Mouse (Mus musculus) ovary, postnatal 36 days (tissue): ENCODE results near the gene Hivep3.

Experiments used
- DNase-seq: peaks from one replicate; pipeline ENCODE4 v3.0.0; 2022; ENCODE audit warnings: low spot score, mixed read lengths

The Hivep3 gene

DNA sequence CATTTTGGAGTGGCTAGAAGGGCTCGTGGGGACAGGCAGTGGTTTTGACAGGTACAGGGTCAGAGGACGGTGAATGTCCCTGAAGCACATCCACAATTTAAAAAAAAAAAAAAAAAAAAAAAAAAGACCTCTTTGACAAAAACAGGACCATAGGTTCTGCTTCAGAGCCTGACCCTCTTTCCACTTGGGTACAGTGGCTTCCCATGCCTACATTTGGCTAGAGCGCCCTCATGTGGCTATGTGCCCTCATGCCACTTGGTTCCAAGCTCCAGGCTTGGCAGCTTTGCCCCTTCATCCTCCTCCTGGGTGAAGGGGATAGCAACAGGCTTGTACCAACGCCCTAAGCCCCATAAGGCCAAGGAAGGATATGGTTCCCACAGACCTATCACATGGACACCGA lies 371.0 kb downstream of the Hivep3 start:
- peak; percentile 52 for DNase-seq

DNA sequence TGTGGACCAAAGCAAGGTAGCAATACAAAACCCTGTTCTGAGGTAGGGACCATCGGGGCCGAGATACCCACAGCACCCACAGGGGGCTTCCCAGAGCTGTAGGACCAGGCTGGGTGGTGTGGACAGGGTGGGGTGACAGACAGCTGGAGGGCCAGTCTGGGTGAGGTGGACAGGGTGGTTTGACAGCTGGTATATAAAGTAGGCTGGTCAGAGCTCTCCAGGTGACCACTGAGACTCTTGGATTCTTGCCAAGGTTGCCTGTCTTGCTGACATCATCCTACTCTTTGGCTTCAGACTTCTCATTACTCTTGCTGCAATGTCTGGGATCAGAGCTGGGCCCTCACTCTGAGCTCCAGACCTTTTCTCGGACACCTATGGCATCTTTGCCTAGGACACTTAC lies 372.8 kb downstream of the Hivep3 start:
- DNase-seq = no peak

DNA sequence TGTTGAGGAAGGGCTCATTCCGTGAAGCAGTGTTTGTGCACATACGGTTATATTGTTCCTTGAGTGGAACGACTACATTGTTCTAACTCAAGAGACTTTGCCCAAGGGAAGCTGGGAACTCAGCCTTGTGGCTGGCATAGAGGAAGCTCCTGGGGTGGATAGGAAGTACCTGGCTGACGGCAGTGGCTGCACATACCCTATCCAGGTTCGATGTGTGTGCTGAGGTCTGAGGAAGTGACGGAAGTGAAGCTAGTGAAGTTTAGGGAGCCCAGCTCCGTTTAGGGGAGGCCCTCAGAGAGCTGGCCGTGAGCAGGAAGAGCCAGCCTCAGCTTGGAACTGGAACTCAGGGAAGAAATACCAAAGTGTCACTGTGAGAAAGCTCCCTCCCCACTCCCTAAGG lies 374.2 kb downstream of the Hivep3 start:
- no peak for DNase-seq

DNA sequence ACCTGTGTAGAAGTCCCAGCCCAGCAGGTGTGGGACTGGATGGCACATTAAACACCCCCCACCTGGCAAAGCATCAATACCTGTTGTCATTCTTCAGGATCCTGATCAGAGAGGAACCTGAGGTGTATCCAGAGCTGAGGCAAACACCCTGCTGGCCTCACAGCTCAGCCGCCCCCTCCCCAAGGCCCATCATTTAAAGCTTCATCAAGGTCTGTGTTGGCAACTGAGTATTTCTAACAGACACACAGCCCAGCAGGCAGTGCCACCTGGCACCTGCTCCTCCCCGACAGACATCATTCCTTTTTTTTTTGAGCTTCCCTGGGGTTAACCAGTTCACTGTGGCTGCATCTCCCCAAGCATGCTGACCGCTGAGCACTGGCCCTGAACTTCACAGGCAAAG lies 381.9 kb downstream of the Hivep3 start:
- no peak for DNase-seq

DNA sequence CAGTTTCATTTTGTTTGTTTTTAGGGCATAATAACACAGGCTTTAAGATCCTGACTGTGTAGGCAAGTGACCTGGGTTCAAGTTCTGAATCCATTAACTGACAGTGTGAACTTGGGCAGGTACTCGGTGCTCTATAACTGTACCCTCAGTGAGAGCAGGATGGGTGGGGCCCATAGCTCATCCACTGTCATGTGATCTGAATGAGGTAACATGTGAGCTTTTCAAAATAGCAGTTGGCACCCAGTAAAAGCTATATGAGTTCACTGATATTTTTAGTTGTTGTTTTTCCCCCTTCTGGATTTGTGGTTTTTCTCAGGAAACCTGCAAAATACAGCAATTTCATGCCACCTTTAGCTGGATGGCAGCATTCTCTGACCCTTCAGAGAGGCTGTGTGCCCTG lies 382.7 kb downstream of the Hivep3 start:
- DNase-seq = no peak

DNA sequence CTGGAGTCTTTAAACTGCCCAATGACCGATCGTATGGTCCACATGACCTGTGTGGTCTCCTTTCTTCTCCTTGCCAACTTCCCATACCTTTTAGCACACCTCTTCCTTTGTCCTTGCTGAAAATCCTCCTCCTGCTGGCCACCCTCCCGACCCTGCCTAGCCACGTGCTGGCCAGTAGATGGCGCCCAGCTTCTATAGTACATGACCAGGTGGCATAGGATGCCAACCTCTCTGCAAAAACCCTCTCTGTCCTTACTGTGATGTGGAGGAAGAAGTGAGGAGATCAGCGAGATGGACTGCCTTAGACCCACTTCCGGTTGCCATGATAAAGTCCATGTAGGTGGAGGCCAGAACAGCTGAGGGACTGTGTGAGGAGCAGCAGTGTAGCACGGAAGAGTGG lies 386.7 kb downstream of the Hivep3 start:
- peak; percentile 62 for DNase-seq

DNA sequence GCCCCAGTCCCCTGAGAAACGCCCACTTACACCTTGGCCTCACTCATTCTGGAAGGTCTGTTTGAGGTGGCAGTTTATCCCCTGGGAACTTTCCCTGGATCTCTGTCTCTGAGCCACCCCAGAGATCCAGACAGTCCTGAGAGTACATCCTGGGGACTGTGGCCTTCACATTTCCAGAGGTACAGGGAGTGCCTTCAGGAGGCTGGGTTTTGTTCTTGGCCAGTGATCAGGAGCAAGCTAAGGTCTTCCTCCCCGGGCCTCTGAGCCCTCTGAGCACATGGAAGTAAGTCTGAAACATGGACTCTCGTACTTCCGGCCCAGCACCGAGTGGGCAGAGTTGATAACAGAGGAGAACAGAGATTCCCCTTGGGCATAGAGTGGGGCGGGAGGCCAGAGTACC lies 391.1 kb downstream of the Hivep3 start:
- DNase-seq = no peak

DNA sequence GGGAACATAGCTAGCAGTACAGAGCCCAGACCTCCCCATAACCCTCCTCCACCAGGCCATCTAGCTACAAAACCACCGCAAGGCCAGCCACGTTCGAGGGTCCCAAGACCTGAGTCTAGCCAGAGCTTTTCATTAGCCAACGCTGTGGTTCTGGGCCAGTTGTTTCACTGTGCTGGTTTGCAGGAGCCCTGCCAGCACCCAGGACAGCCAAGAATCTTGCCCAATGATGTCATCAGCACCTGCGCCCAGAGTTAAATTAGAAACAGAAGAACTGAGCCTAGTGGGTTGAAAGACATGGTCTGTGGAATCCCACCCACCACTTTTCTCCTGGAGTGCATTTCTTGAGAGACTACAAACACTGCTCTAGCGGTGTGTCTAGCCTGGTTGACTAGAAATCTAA lies 392.5 kb downstream of the Hivep3 start:
- DNase-seq = no peak

DNA sequence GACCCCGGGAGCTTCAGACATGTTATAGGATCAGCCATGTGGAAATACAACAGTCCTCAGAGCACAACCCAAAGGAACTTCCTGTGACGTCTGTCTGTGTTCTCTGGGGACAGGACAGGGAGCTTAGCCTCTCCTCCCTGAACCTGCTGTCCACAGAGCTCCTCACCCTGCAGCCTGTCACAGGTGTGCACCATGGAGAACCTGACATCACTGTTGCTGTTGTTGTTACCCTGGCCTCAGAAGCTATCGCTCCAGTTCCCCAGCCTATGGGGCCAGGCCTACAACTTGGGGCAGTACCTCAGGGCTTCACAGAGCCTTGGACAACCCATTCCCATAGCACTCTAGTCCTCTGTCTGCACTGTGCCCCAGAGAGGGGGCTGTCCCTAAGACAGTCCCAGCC lies 393.7 kb downstream of the Hivep3 start:
- no peak for DNase-seq

DNA sequence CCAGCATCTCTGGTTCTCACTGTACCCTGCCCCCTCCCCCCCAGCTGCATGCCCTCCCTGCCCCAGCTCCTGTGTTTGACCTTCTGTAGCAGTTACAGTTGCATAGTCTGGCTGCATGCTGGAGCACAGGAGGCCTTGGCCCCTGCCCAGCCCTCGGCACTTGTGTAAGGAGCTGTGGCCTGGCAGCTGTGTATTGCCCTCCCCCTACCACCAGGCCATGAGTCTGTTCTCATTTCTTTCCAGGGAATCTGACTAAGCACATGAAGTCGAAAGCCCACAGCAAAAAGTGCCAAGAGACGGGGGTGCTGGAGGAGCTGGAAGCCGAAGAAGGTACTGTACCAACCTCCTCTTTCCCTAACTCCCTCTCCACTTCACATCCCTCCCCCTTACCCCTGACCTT lies 394.4 kb downstream of the Hivep3 start:
- DNase-seq = peak; percentile 61

DNA sequence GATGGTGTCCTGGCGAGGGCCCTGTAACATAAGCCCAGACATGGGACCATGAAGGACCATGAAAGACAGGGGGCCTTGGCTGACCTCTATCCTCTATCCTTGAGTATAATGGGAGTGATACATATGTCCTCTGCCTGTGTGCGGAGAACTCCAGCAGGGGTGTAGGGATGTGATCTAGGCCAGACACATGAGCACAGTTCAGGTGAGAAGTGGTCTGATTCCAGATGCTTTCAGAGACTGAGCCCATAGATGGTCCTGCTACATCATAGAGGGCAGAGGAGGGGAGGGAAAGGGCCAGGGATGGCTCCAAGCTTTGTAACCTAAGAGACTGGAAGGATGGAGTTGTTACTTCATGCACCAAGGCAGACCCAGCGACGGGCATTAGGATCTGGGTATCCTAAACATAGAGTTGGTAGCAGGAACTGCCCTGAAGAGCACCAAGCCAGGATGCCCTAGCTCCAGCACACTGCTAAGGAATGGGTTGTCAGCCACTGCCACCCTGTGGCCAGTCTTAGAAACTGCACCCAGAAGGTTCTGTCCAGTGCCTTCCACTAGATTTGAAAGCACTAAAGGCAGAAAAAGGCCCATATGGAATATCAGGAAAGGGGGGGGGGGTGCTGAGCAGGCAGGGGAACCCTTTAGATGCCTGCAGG lies 395.8 kb downstream of the Hivep3 start:
- DNase-seq = peak; percentile 52

DNA sequence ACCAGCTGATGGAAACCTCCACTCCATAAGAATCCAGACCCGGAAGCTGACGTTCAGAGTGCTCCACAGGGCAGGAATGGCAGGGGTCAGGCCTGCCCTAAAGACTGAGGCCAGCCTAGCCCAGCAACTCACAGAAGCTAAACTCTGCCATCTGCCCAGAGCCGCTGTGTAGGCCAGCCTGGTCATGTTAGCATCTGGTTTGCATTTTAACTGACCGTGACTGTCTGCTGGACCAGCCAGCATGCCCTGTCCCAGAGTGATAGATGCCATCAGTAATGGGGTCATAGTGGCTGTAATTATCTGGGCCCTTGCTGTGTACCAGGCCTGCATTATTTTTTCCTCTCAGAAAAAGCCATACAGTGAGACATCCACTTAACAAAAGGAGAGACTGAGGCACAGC lies 397.3 kb downstream of the Hivep3 start:
- no peak for DNase-seq

DNA sequence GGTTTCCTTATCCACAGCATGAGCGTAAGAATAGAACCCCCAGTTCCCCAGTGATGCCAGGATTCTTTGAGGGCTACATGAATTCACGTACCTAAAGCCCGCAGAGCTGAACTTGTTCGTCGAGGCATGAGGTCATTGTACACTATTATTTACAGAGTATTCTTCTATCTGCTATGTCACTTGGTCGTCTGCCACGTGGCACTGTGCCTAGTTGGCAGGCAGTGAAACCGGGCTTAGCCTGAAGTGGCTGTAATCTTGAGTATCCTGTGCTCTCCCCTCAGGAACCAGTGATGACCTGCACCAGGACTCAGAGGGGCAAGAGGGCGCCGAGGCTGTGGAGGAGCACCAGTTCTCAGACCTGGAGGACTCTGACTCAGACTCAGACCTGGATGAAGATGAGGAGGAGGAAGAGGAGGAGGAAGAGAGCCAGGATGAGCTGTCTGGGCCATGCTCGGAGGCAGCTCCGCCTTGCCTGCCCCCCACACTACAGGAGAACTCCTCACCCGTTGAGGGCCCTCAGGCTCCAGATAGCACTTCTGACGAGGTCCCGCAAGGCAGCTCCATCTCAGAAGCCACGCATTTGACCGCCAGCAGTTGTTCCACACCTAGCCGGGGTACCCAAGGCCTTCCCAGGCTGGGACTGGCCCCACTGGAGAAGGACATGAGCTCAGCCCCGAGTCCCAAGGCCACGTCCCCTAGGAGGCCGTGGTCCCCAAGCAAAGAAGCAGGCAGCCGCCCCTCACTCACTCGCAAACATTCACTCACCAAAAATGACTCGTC lies 398.0 kb downstream of the Hivep3 start:
- peak; percentile 82 for DNase-seq

DNA sequence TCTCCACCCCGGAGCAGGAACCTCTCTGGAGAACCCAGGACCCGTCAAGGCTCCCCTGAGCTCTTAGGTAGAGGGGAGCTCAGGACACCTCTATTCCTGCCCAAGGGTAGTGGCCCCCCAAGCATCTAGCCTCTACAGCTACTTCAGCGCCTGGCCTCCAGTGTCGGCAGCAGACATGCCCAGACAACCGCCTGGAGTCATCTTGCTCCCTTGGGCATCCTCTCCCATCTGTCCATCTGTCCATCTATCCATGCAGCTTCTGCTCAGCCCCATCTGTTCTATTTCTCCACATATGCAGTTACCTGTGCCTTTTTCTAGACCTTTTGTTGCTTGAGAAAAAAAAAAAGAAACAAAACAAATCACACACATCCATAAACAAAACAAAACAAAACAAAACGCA lies 400.6 kb downstream of the Hivep3 start:
- no peak for DNase-seq

DNA sequence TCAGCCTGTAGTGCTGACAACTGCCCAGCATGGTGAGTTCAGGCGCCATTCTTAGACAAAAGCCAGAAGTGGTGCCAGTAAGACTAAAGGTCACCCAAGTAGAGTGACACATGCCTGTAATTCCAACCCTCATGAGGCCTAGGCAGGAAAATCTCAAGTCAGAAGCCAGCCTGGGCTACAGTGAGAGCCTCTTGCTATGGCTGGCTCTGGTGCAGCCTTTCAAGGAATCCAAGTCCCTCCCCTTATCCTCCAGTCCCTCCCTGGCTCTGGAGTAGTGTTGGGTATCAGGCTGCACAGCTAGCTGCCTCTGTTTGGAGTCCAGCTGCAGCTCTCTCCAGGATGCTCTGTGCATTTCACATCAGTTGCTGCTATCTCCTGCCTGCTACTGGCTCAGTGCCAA lies 408.2 kb downstream of the Hivep3 start:
- DNase-seq = no peak

DNA sequence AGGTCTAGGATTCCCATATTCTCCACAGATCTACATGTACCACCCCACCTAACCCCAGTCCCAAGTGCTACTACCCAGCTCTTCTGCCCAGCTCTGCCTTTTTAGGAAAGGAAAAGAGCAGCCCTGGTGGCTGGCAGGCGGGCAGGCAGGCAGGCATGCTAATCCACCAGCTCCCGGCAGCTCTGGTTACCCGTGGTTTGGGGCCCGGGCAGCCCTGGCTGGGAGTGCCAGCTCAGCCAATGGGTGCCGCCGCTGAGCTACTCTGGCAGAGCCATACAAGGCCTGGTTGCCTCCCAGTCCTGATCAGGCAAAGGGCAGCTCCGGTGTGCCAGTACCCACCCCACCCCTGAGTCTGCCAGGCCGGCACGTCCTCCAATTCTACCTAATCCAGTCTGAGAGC lies 409.3 kb downstream of the Hivep3 start:
- no peak for DNase-seq

DNA sequence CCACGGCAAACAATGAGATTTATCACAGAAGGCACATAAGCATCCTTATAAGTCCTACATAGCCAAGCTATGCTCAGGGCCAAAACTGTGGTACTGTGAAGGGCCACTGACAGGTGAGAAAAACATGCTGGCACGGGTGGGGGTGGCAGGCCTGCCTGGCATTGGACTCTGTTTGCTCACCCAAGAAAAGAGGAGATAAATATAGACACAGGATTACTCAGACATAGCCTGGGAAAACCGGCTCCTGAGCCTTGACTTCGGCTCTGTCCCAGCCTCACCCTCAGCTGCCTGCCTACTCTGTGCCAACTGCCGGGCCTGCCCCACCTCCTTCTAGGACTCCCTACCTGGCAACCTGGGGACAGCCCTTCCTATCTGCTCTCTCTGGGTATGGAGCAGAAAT lies 410.8 kb downstream of the Hivep3 start:
- DNase-seq = no peak

DNA sequence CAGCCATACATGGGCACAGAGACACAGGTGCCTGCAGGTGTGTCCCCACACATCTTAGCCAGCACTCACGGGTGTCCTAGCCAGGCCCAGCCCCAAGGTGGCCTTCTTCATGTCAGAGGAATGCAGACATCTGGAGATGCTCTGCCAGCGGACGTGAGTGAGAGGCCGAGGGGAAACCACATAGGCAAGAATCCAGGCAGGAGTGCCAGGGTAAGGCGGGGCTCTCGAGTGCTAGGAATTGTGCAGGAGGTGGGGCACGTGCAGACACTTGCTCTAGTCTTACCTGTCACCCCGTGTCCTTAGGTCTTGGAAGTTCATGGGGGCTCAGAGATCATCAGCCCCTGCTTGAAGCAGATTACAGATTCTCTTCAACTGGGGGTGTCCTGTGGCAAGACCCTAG lies 412.3 kb downstream of the Hivep3 start:
- DNase-seq = no peak

DNA sequence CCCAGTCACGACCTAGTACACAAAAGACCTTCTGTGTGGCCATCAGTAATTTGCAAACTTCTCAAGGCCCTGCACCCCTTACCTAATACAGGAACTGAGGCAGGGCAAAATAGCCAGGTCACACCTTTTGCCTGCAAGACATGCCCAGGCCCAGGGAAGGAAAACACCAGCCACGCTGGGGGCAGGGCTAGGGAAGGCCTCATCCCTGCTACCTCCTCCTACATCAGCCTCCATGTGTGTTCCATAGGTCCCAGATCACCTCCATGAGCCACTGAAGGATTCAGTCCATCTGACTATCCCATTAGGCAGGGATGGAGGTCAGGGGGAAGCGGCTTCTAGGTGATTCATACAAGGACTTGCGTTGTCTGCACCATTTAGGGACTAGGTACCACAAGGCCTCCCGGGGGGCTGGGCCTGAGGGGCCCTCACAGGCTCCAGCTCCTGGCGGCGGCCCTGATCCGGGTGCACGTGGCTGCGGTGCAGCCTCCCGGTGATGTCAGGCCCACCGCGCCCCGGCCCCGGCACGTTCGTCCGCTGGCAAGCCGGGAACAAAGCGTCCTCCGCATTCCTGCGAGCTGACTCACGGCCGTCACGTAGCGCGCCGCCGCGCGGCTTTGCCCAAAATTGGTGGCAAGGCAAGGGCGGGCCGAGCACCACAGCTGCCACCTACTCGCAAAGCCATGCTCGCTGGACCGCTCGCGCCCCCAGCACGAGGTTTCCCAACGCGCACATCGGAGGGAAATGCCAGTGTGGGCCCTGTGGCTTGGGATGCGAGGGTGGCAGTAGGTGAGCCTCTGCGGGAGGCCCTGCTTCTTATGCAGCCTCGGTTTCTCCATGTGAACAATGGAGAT lies 414.9 kb downstream of the Hivep3 start:
- DNase-seq = peak; percentile 83

DNA sequence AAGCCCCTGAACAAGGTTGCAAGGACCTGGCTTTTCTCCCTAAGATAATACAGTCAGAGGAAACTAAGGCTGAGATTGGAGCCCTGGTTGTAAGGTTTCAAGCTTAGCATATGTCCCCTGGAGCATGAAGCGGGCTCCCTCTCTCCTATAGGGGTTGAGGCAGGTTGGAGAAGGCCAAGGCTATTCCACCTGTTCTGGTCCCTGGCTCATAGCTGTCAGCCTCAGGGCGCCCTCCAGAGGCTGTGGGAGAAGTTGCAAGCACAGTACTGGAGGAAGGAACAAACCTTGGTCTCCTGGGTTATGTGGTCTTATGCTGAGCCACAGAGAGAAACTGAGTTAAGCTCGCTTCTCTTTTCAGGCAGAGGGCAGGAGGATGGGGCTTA lies 415.5 kb downstream of the Hivep3 start:
- no peak for DNase-seq

DNA sequence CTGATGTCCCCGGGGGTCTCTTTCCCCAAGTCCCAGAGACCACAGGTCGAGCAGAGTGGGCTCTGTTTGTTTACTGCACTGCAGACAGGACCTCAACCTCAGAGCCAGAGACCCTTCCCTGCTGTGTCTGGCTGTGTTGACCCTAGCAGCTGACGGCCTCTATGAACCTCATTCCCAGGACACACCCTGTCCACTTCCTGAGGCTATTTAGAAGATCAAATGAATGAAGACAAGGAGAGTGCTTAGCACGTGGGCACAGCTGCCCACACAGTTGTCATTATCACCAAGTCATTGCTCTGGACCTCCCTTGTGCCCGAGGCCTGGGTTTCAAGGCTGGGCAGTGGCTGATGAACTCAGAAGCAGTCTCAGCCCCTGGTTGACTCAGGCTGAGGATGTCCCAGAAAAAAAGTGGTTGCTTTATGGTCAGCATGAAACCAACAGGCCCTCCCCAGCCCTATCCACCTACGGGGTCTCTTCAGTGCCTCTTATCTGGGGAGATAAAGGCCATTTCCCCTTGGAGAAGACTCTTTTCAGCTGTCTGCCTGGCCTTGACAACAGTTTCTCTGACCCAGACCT lies 416.8 kb downstream of the Hivep3 start:
- no peak for DNase-seq

DNA sequence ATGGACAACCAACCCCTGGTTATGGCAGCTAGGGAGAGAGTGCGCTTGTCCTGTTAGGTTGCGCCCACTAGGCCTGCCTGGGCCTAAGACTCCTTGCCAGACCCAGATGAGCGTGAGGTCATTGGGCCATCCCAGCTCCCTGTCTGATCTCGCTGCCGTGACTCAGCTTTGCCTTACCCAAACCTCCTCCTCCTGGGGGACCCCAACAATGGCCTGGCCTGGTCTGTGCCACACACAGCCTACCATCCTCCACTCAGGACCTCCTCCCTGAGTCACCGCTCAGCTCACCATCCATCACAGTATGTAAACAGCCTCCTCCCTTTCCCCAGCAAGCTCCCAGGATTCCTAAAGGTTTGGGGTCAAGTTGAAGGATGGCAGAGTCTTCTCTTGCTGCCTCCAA lies 418.3 kb downstream of the Hivep3 start:
- DNase-seq = no peak

DNA sequence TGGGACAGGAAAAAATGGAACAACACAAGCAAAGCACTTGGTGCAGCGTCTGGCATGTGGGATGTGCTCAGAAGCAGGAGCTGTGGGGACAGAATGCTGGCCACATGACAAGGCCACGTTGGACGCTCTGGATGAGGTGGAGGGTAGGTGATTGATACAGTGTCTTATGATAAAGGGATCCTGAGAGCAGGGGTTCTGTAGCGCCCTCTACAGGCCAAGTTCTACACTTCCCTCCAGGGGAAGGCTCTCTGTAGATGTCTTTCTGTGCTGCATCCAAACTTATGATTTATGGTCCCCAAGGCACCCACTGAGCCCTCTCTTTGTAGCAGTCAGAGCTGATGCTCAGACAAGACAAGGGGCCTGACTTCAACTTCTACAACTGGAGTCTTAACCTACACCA lies 419.1 kb downstream of the Hivep3 start:
- DNase-seq = no peak
